Mouse (Mus musculus): Measurements from ENCODE around the gene Myh11. TPM values are rescaled to one million over a fixed set of nuclear protein-coding genes. Genes with fewer than 3 reads are reported as not detected.

The Myh11 gene
- polyA plus RNA-seq, 1 experiment, result not detected

DNA sequence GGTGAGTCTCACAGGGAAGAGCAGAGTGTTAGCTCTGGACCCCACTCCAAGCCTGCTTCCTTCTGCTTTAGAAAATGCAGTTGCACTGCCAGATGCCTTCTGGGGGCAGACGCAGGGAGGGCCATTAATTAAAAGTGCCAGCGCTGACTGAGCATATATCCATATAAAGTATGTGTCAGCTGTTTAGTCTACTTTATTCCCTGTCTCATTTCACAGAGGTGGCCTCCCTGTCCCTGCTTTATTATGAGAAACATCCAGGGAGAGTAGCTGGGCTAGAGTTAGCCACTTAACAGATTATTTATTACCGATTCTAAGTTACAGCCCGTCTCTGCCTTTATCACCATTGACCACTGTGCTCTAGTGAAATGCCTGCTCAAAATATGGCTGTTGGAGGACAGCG is 108.8 kb downstream of the Myh11 start:
- TF ChIP-seq GATA1 (IDR thresholded peaks at IDR 0.05; ENCODE audit: borderline replicate concordance, low read length) (no peak), FLI1 (IDR thresholded peaks at IDR 0.05; ENCODE audit: low read length) (no peak)
- peaks cover 35% of the 10 kb centered on the region for H3K4me1 ChIP-seq
- no peak overlapping the region for H3K4me3 ChIP-seq (replicated peaks)
- H3K36me3 ChIP-seq (replicated peaks; ENCODE audit: low read length), result peaks cover 96% of the 10 kb centered on the region
- H3K27me3 ChIP-seq (replicated peaks), result no peaks in the 10 kb centered on the region
- H3K9me3 ChIP-seq, result no peaks in the 10 kb centered on the region

GRCm38 (mm10) chr16:14180163-14180733 is 110.9 kb downstream of the Myh11 start:
- H3K36me3 ChIP-seq (replicated peaks; ENCODE audit: low read length), result peaks cover 97% of the 10 kb centered on the region
- peaks cover 34% of the 10 kb centered on the region for H3K4me1 ChIP-seq
- TF ChIP-seq FLI1 (IDR thresholded peaks at IDR 0.05; ENCODE audit: low read length), result no peak
- no peak for TF ChIP-seq GATA1 (IDR thresholded peaks at IDR 0.05; ENCODE audit: borderline replicate concordance, low read length)
- no peaks in the 10 kb centered on the region for H3K9me3 ChIP-seq
- no peaks in the 10 kb centered on the region for H3K27me3 ChIP-seq (replicated peaks)
- no peak overlapping the region for H3K4me3 ChIP-seq (replicated peaks)

DNA sequence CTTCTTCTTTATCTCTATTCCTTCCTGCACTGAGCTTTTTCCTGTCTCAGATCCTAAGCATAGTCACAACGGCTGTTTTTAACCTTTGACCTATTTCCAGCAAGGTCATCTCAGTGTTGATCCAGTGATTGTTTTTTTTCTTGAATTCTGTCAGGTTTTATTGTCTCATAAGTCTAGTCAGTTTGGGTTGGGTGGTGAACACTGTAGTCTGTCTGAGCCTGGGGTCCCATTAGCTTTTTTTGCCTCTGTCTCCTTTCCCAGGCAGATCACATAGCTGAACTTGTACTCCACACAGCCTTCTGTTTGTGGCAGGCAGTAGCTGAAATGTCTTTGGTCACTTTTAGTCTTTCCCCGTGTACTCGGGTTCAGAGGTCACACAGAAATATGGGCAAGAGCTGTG is 113.1 kb downstream of the Myh11 start:
- Histone ChIP-seq H3K27me3 (replicated peaks) (no peaks in the 10 kb centered on the region), H3K9me3 (no peaks in the 10 kb centered on the region), H3K4me1 (peaks cover 34% of the 10 kb centered on the region), H3K36me3 (replicated peaks; ENCODE audit: low read length) (peaks cover 97% of the 10 kb centered on the region), H3K4me3 (replicated peaks) (no peak overlapping the region)
- no peak for TF ChIP-seq GATA1 (IDR thresholded peaks at IDR 0.05; ENCODE audit: borderline replicate concordance, low read length)
- no peak for TF ChIP-seq FLI1 (IDR thresholded peaks at IDR 0.05; ENCODE audit: low read length)

GRCm38 (mm10) chr16:14169706-14170105 is 121.5 kb downstream of the Myh11 start:
- TF ChIP-seq FLI1 (IDR thresholded peaks at IDR 0.05; ENCODE audit: low read length) (no peak), GATA1 (IDR thresholded peaks at IDR 0.05; ENCODE audit: borderline replicate concordance, low read length) (no peak)
- H3K9me3 ChIP-seq, result no peaks in the 10 kb centered on the region
- H3K27me3 ChIP-seq (replicated peaks), result no peaks in the 10 kb centered on the region
- peaks cover 28% of the 10 kb centered on the region for H3K4me1 ChIP-seq
- no peak overlapping the region for H3K4me3 ChIP-seq (replicated peaks)
- H3K36me3 ChIP-seq (replicated peaks; ENCODE audit: low read length), result peaks cover 81% of the 10 kb centered on the region

DNA sequence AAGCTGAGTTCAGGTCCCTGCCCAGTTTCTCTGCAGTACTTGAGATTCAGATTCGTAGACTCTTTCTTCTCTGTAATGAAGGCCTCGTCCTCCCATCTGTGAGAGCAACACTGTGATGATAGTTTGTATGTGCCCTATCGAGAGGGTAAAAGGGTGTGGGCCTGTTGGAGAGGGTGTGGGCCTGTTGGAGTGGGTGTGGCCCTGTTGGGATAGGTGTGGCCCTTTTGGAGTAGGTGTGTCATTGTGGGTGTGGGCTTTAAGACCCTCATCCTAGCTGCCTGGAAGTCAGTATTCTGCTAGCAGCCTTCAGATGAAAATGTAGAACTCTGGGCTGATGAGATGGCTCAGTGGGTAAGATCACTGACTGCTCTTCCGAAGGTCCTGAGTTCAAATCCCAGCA is 124.7 kb downstream of the Myh11 start:
- Histone ChIP-seq H3K9me3 (no peaks in the 10 kb centered on the region), H3K36me3 (replicated peaks; ENCODE audit: low read length) (peaks cover 49% of the 10 kb centered on the region), H3K4me1 (peaks cover 50% of the 10 kb centered on the region), H3K27me3 (replicated peaks) (no peaks in the 10 kb centered on the region), H3K4me3 (replicated peaks) (no peak overlapping the region)
- no peak for TF ChIP-seq GATA1 (IDR thresholded peaks at IDR 0.05; ENCODE audit: borderline replicate concordance, low read length)
- no peak for TF ChIP-seq FLI1 (IDR thresholded peaks at IDR 0.05; ENCODE audit: low read length)

- H3K4me3 ChIP-seq (replicated peaks), result peak overlapping the region; percentile 97
- TF ChIP-seq FLI1 (IDR thresholded peaks at IDR 0.05; ENCODE audit: low read length) (no peak), GATA1 (IDR thresholded peaks at IDR 0.05; ENCODE audit: borderline replicate concordance, low read length) (no peak)
- peaks cover 57% of the 10 kb centered on the region for H3K4me1 ChIP-seq
- no peaks in the 10 kb centered on the region for H3K27me3 ChIP-seq (replicated peaks)
- peaks cover 22% of the 10 kb centered on the region for H3K36me3 ChIP-seq (replicated peaks; ENCODE audit: low read length)
- H3K9me3 ChIP-seq, result no peaks in the 10 kb centered on the region
These were observed 127.4 kb downstream of the Myh11 start for GRCm38 (mm10) chr16:14163731-14164130.

DNA sequence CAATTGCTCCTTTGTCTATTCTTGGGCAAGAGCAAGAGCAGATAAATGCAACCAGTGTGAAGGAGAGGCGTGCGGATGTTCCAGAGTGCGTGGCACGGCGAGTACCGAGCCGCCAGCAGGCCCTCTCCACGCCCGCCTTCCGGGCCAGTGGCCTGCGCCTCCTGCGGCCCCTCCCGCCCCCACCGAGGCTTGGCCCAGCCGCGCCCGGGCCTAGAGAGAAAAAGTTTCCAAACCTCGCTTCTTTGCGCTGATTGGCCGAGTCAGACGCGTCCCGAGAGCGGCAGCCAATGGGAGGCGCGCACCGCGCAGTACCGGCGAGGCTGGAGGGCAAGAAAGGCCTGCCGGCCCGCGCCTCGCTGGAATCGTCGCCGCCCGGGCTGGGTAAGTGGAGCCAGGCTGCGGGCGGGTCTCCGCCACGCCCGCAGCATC is 128.2 kb downstream of the Myh11 start, which contains the start of the genes Nde1 and Marf1:
Gene Nde1 (plus strand): TSS at position 288 of the 429 bp plus-strand sequence.
Gene Marf1 (minus strand): TSS at position 364 of the 429 bp plus-strand sequence.
- Histone ChIP-seq H3K27me3 (replicated peaks) (no peaks in the 10 kb centered on the region), H3K4me1 (peaks cover 56% of the 10 kb centered on the region), H3K36me3 (replicated peaks; ENCODE audit: low read length) (peaks cover 14% of the 10 kb centered on the region), H3K9me3 (no peaks in the 10 kb centered on the region), H3K4me3 (replicated peaks) (peak within 1 kb of the TSS; percentile 97)
- TF ChIP-seq GATA1 (IDR thresholded peaks at IDR 0.05; ENCODE audit: borderline replicate concordance, low read length) (no peak), FLI1 (IDR thresholded peaks at IDR 0.05; ENCODE audit: low read length) (no peak)

DNA sequence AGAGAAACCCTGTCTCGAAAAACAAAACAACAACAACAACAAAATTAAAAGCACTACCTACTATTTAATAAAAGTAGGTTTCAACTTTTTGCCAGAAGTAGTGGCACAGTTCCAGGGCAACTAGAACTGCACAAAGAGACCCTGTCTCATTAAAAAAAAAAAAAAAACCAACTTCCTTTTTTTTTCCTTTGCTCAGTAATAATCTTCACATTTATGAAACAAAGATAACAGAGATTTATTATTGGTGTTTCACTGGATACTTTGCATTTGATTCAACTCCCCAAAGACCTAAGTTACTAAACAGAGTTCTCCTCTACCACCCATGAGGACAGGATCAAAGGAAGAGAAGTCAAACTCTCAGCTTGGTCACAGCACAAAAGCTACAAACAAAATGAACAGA is 130.2 kb downstream of the Myh11 start:
- TF ChIP-seq FLI1 (IDR thresholded peaks at IDR 0.05; ENCODE audit: low read length), result no peak
- no peak for TF ChIP-seq GATA1 (IDR thresholded peaks at IDR 0.05; ENCODE audit: borderline replicate concordance, low read length)
- Histone ChIP-seq H3K4me3 (replicated peaks) (no peak overlapping the region), H3K9me3 (no peaks in the 10 kb centered on the region), H3K4me1 (peaks cover 61% of the 10 kb centered on the region), H3K27me3 (replicated peaks) (no peaks in the 10 kb centered on the region), H3K36me3 (replicated peaks; ENCODE audit: low read length) (peaks cover 12% of the 10 kb centered on the region)

DNA sequence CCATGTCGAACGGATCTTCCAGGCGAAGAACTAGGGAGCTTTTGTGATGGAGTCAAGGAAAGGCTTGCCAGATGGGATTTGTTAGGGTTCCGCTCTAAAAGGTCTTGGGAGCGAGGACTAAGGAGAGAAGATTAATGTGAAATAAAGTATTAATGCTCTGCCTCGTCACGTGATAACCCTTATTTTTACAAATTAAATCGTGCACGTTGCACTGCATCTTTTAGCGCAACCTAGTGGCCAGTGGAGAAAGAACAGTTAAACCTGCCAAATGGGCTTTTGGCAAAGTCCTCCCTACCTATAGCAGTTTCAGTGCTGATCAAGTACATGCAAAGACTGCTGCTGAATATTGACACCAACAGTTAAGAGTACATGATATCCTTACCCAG is 131.4 kb downstream of the Myh11 start:
- TF ChIP-seq GATA1 (IDR thresholded peaks at IDR 0.05; ENCODE audit: borderline replicate concordance, low read length) (no peak), FLI1 (IDR thresholded peaks at IDR 0.05; ENCODE audit: low read length) (no peak)
- peak overlapping the region; percentile 100 for H3K4me3 ChIP-seq (replicated peaks)
- peaks cover 14% of the 10 kb centered on the region for H3K36me3 ChIP-seq (replicated peaks; ENCODE audit: low read length)
- no peaks in the 10 kb centered on the region for H3K9me3 ChIP-seq
- peaks cover 49% of the 10 kb centered on the region for H3K4me1 ChIP-seq
- no peaks in the 10 kb centered on the region for H3K27me3 ChIP-seq (replicated peaks)

DNA sequence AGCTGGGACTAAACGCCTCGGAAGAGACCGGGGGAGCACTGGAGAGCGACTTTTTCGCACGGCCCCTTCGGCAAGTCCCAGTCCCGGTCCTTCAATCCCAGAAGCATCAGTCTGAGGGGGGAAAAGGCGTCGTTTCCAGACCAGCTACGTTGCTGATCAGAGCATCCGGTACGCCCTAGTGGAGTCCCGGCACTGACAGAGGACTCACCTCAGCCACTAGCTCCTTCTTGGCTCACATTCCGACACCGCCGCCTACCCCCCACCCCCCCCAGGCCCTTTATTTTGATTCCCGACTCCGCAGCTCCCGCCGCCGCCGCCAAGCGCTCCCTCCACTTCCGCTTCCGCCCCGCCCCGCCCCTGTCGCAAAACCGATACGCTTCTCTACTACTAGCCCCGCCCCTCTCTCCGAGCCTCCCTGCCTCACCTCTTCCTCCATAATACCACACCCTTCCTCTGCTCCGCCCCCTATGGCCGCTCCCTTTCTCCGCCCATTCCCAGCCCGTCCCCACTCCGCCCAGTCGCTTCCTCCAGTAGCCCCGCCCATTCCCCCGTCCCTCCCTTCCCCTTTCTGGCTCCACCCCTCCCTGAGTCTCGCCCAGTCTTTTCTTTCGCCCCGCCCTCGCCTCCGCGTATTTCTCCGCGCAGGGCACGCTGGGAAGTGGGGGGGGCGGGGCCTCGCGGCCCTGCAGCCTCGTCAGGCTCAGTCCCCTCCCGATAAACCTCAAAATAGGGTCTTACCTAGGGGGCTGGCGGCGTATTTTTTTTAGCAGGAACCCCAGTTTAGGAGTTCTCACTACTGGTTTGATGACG is 132.0 kb downstream of the Myh11 start:
- TF ChIP-seq FLI1 (IDR thresholded peaks at IDR 0.05; ENCODE audit: low read length) (0 out of 2 replicates have a peak, but pooled peaks have one; percentile 15), GATA1 (IDR thresholded peaks at IDR 0.05; ENCODE audit: borderline replicate concordance, low read length) (no peak)
- Histone ChIP-seq H3K27me3 (replicated peaks) (no peaks in the 10 kb centered on the region), H3K9me3 (no peaks in the 10 kb centered on the region), H3K4me3 (replicated peaks) (peak overlapping the region; percentile 100), H3K36me3 (replicated peaks; ENCODE audit: low read length) (peaks cover 17% of the 10 kb centered on the region), H3K4me1 (peaks cover 43% of the 10 kb centered on the region)
